14 mouse cellular contexts compared by ENCODE assay signal in the genomic region with DNA sequence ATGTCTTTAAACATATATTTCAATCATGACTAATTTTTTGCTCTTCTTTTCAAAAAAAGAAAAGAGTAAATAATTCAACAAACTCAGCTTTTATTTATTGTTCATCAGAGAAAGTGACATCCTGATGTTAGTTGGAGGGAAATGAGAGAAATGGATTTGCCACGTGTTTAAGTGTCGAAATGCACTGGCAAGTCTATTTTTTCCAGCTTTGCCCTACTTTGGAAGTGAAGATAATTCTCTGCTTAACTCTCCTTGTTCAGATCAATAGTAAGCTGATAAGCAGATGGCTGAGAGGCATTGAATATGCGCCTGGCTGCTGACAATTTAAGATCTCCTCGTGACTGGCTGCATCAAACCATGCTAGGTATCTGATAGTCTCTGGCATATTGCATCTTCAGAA.
"Had no signal": no experiment of that assay in that cellular context is flagged by ENCODE, and none has a peak within 500 bp of the region (broad histone marks: within the 10 kb centered on the region; RNA-seq: fewer than 3 reads in every experiment).

No protein-coding gene starts in this region.

- DNase-seq: liver, postnatal 0 days; lung, adult 2 months; lung, postnatal 4 days; midbrain, embryonic 14.5 days; retina, postnatal 1 day; right cerebral cortex, adult 18-20 months; right cerebral cortex, postnatal 25 days; right cerebral cortex, postnatal 4 days; spleen, adult 18-20 months; thymus, adult 18-20 months; thymus, postnatal 14 days; thymus, postnatal 36 days had no signal

- ATAC-seq: liver, postnatal 0 days; lung, postnatal 0 days; midbrain, embryonic 16.5 days had no signal
